ENCODE assay signal across 28 mouse cellular contexts in the genomic region with DNA sequence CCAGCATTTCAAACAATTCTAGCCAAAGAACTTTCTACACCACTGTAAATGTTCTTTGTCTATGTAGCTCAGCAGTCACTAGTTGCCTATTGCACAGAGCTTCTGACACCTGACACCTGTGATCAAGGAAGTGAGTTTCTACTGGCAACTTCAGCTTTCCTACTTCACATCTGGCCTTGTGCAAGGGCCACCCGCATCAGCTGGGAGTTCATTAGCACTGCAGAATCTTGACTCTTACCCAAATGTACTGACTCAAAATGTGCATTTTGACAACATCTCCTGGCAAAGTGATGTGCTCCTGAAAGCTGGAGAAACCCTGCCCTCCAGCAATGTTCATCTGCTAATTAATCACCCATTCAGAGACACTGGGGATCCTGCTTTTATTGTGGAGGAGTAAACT.
DNase-seq lines count a peak whose midpoint lies in the region; ATAC-seq lines count a peak whose summit lies in the region.
"Had no signal": no experiment of that assay in that cellular context is flagged by ENCODE, and none has a peak within 500 bp of the region (broad histone marks: within the 10 kb centered on the region; RNA-seq: fewer than 3 reads in every experiment).

No protein-coding gene starts in this region.

- no peak overlapping the region for H3K27ac ChIP-seq in midbrain, embryonic 11.5 days (ENCODE audit: low read depth, low read length)
- no peak overlapping the region for H3K27ac ChIP-seq in midbrain, embryonic 13.5 days
- no peak overlapping the region for H3K27ac ChIP-seq in limb, embryonic 11.5 days (replicated peaks; ENCODE audit: low read depth, low read length)
- H3K27ac ChIP-seq: embryonic facial prominence, embryonic 15.5 days; forebrain, embryonic 10.5 days; heart, embryonic 15.5 days; hindbrain, embryonic 15.5 days; left cerebral cortex, adult 2 months; liver, embryonic 13.5 days; lung, embryonic 15.5 days; macrophage had no signal

- H3K9ac ChIP-seq in midbrain, embryonic 11.5 days (ENCODE audit: low read length): no peak overlapping the region
- no peak overlapping the region for H3K9ac ChIP-seq in midbrain, embryonic 13.5 days (replicated peaks)
- no peak overlapping the region for H3K9ac ChIP-seq in limb, embryonic 11.5 days (ENCODE audit: low read length)
- H3K9ac ChIP-seq: embryonic facial prominence, embryonic 15.5 days; forebrain, postnatal 0 days; heart, embryonic 15.5 days; hindbrain, embryonic 15.5 days; liver, embryonic 13.5 days; lung, embryonic 15.5 days had no signal

- H3K4me1 ChIP-seq in midbrain, embryonic 11.5 days (ENCODE audit: control insufficient read depth, insufficient read depth, low read length): no peaks in the 10 kb centered on the region
- H3K4me1 ChIP-seq in midbrain, embryonic 13.5 days (replicated peaks): no peaks in the 10 kb centered on the region
- peaks cover 8% of the 10 kb centered on the region; the same call in 1 of the 2 replicates for H3K4me1 ChIP-seq in limb, embryonic 11.5 days (ENCODE audit: control insufficient read depth, insufficient read depth, low read length)
- H3K4me1 ChIP-seq: forebrain, embryonic 10.5 days; heart, embryonic 15.5 days; hindbrain, embryonic 15.5 days; liver, embryonic 13.5 days had no signal

- H3K27me3 ChIP-seq in midbrain, embryonic 11.5 days (ENCODE audit: control insufficient read depth, insufficient read depth, low read length): no peaks in the 10 kb centered on the region
- no peaks in the 10 kb centered on the region for H3K27me3 ChIP-seq in midbrain, embryonic 13.5 days
- H3K27me3 ChIP-seq in limb, embryonic 11.5 days (ENCODE audit: control insufficient read depth, insufficient read depth, low read length): no peaks in the 10 kb centered on the region
- H3K27me3 ChIP-seq: embryonic facial prominence, embryonic 15.5 days; heart, embryonic 15.5 days; hindbrain, embryonic 15.5 days; liver, embryonic 13.5 days; lung, embryonic 15.5 days had no signal

- ATAC-seq in midbrain, embryonic 11.5 days (ENCODE audit: low FRiP score): no peak
- no peak for ATAC-seq in midbrain, embryonic 13.5 days
- no peak for ATAC-seq in limb, embryonic 11.5 days (ENCODE audit: insufficient number of reproducible peaks, low FRiP score, low TSS enrichment, low read depth)
- ATAC-seq: CD4-positive, CD25-positive, alpha-beta regulatory T cell, adult 4 months; forebrain, postnatal 0 days had no signal

- H3K4me2 ChIP-seq in midbrain, embryonic 11.5 days: no peak overlapping the region
- no peak overlapping the region for H3K4me2 ChIP-seq in midbrain, embryonic 13.5 days (replicated peaks)
- no peak overlapping the region for H3K4me2 ChIP-seq in limb, embryonic 11.5 days (ENCODE audit: low read depth, severe bottlenecking)
- H3K4me2 ChIP-seq: embryonic facial prominence, embryonic 15.5 days; heart, embryonic 15.5 days; hindbrain, embryonic 15.5 days; liver, embryonic 13.5 days; lung, embryonic 15.5 days had no signal

- H3K36me3 ChIP-seq in midbrain, embryonic 11.5 days (ENCODE audit: control insufficient read depth, insufficient read depth, low read length): no peaks in the 10 kb centered on the region
- no peaks in the 10 kb centered on the region for H3K36me3 ChIP-seq in midbrain, embryonic 13.5 days
- H3K36me3 ChIP-seq in limb, embryonic 11.5 days (ENCODE audit: control insufficient read depth, insufficient read depth, low read length): no peaks in the 10 kb centered on the region
- H3K36me3 ChIP-seq: embryonic facial prominence, embryonic 15.5 days; forebrain, embryonic 10.5 days; heart, embryonic 15.5 days; hindbrain, embryonic 15.5 days; liver, embryonic 13.5 days; lung, embryonic 15.5 days had no signal

- DNase-seq in embryo, embryonic 10 days (ENCODE audit: low spot score): peak; percentile 13
- DNase-seq in embryo, embryonic 11 days: no peak
- peak; percentile 19 for DNase-seq in midbrain, embryonic 11.5 days (ENCODE audit: low spot score, missing footprints)
- DNase-seq in limb, embryonic 11.5 days (ENCODE audit: low spot score): peak; percentile 36
- DNase-seq in thymus, postnatal 4 days: peak; percentile 28
- no peak for DNase-seq in left cerebral cortex, adult 9 months (ENCODE audit: low spot score in 2 of 2)
- no peak for DNase-seq in ovary, postnatal 36 days (ENCODE audit: low spot score)
- DNase-seq: adrenal gland, adult 2 months; cerebellum, adult 18-20 months; cerebellum, postnatal 14 days; forebrain, postnatal 0 days; gastrocnemius, postnatal 25 days; heart, postnatal 4 days; kidney, adult 8-10 months; layer of hippocampus, adult 9-11 months; left cerebral cortex, postnatal 4 days; liver, embryonic 13.5 days; right cerebral cortex, adult 18-20 months; right cerebral cortex, postnatal 4 days had no signal

- 79% methylated on average over 1 of the region's 1 CpGs for WGBS in midbrain, embryonic 11.5 days
- WGBS in midbrain, embryonic 13.5 days: 92% methylated on average over 1 of the region's 1 CpGs
- 49% methylated on average over 1 of the region's 1 CpGs for WGBS in limb, embryonic 11.5 days

- H3K4me3 ChIP-seq in midbrain, embryonic 11.5 days (ENCODE audit: low read depth, low read length): no peak overlapping the region
- no peak overlapping the region for H3K4me3 ChIP-seq in midbrain, embryonic 13.5 days (replicated peaks)
- H3K4me3 ChIP-seq in limb, embryonic 11.5 days (ENCODE audit: low read depth, low read length): no peak overlapping the region
- H3K4me3 ChIP-seq: embryonic facial prominence, embryonic 15.5 days; forebrain, embryonic 10.5 days; heart, embryonic 15.5 days; hindbrain, embryonic 15.5 days; left cerebral cortex, adult 2 months; liver, embryonic 13.5 days; lung, embryonic 15.5 days had no signal

- no peaks in the 10 kb centered on the region for H3K9me3 ChIP-seq in midbrain, embryonic 11.5 days (ENCODE audit: control insufficient read depth, low read length)
- H3K9me3 ChIP-seq in midbrain, embryonic 13.5 days: no peaks in the 10 kb centered on the region
- H3K9me3 ChIP-seq in limb, embryonic 11.5 days (ENCODE audit: control insufficient read depth, low read length): no peaks in the 10 kb centered on the region
- H3K9me3 ChIP-seq: embryonic facial prominence, embryonic 15.5 days; forebrain, embryonic 10.5 days; heart, embryonic 15.5 days; hindbrain, embryonic 15.5 days; liver, embryonic 13.5 days; lung, embryonic 15.5 days had no signal

Comparison
In these comparisons a context has a peak if more than half of its experiments do, and no peak if none do; other contexts are left out.
1. DNase-seq: peak in embryo, embryonic 10 days (single experiment), midbrain, embryonic 11.5 days (single experiment), limb, embryonic 11.5 days (single experiment) and thymus, postnatal 4 days (single experiment); none in embryo, embryonic 11 days (single experiment), left cerebral cortex, adult 9 months (0 of 2) and ovary, postnatal 36 days (single experiment).